8 mouse cellular contexts compared by ENCODE assay signal in the genomic region with DNA sequence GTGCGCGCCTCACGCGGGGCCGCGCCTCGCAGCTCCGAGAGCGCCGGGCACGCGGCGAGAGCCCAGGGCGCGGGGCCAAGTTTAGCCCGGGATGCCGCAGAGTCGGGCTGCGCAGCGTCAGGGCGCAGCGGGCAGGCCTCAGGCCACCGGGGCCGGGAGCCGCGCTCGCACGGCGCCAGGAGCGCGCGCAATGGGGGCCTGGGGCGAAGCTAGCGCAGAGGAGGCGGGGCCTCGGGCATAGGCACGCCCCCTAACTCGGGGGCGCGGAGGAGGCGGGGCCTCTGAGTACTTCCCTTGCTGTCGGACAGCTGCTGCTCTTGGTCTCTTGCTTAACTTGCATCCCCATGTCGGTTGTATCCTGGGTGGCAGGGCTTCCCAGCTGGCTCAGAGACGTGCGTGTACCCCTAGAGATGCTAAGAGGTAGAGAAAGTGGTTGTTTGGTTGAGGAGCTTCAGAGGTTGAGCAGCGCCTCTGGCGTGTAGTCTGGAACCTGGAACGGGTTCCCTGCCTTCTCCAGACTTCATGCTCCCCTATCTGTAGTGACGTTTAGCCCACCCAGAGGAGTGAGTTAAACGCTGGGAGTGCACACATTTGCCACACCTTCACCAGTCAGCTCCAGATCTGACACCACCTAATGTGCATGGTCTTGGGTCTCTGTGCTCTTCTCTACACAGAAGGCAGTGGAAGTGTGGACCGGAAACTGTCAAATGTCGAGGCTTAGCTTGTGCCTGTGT. TPM values are rescaled to one million over a fixed set of nuclear protein-coding genes. Genes with fewer than 3 reads are reported as not detected.
DNase-seq lines count a peak whose midpoint lies in the region; ATAC-seq and TF ChIP-seq lines count a peak whose summit lies in the region.

A gene (minus strand): TSS at position 171 of the 734 bp plus-strand sequence.

- H3K27ac ChIP-seq in cortical plate, adult 2 months (ENCODE audit: insufficient read depth, low read length): peak within 1 kb of the TSS; percentile 70
- peak within 1 kb of the TSS; percentile 91 for H3K27ac ChIP-seq in hindbrain, postnatal 0 days

- TF ChIP-seq POLR2A in cortical plate, adult 2 months (IDR thresholded peaks at IDR 0.05; ENCODE audit: extremely low read depth, insufficient read depth, low read length): peak; percentile 79; the same call in 1 of the 2 replicates

- H3K36me3 ChIP-seq in hindbrain, postnatal 0 days (ENCODE audit: insufficient read depth, low read length): no peaks in the 10 kb centered on the region

- no peaks in the 10 kb centered on the region for H3K9me3 ChIP-seq in hindbrain, postnatal 0 days (ENCODE audit: low read length)

- H3K27me3 ChIP-seq in hindbrain, postnatal 0 days (ENCODE audit: insufficient read depth, low read length): no peaks in the 10 kb centered on the region

- peak within 1 kb of the TSS; percentile 60 for H3K4me3 ChIP-seq in cortical plate, adult 2 months (ENCODE audit: insufficient read depth, low read length)
- peak within 1 kb of the TSS; percentile 69 for H3K4me3 ChIP-seq in hindbrain, postnatal 0 days (ENCODE audit: low read length)

- TF ChIP-seq CTCF in cortical plate, adult 2 months (IDR thresholded peaks at IDR 0.05; ENCODE audit: extremely low read depth, insufficient read depth, low read length): no peak
- no peak for TF ChIP-seq CTCF in hindbrain, postnatal 0 days (IDR thresholded peaks at IDR 0.05; ENCODE audit: low read depth)

- ATAC-seq in hindbrain, postnatal 0 days: peak; percentile 83

- H3K4me1 ChIP-seq in cortical plate, adult 2 months (ENCODE audit: control insufficient read depth, insufficient read depth, low read length): peaks cover 7% of the 10 kb centered on the region
- H3K4me1 ChIP-seq in hindbrain, postnatal 0 days (ENCODE audit: insufficient read depth, low read length): 0 out of 2 replicates have a peak, but pooled peaks cover 10% of the 10 kb centered on the region

- DNase-seq in ZHBTc4 (ENCODE audit: low read depth, low spot score): peak; percentile 96
- DNase-seq in gastrocnemius, adult 8-10 months (ENCODE audit: low spot score in 2 of 2): peak; percentile 89 to 92
- DNase-seq in hindbrain, postnatal 0 days (ENCODE audit: low spot score): peak; percentile 93
- peak; percentile 81 to 84 for DNase-seq in left cerebral cortex, adult 18-20 months (ENCODE audit: low spot score in 2 of 2)
- DNase-seq in lung, postnatal 4 days: peak; percentile 96 to 97
- DNase-seq in retina, postnatal 1 day: peak; percentile 95
- DNase-seq in thymus, postnatal 4 days: peak; percentile 98

- H3K9ac ChIP-seq in hindbrain, postnatal 0 days (replicated peaks; ENCODE audit: low read length): peak within 1 kb of the TSS; percentile 84

- 4% methylated on average over 43 of the region's 52 CpGs for WGBS in hindbrain, postnatal 0 days

- peak within 1 kb of the TSS; percentile 86 for H3K4me2 ChIP-seq in hindbrain, postnatal 0 days (ENCODE audit: low read depth, low read length)

RNA-seq across cellular contexts. Expression of the gene that starts here (rescaled TPM):
- 5.7 TPM in 2 replicates for polyA plus RNA-seq in cortical plate, adult 2 months (2012; rRNA removed)
- 10 to 100 TPM; 47.5 to 82.4 (median 65.4) TPM for total RNA-seq in gastrocnemius, adult 8-10 months (2022)
- 15.0 and 16.9 TPM in 2 replicates for total RNA-seq in hindbrain, postnatal 0 days (2014; rRNA removed)
- 3.0 and 3.4 TPM in 2 replicates for polyA plus RNA-seq in hindbrain, postnatal 0 days (2015; fragmentation: Nextera tagmentation; extraction: Ambion mirVana)
- 10 to 100 TPM; 11.2 to 11.5 TPM for total RNA-seq in left cerebral cortex, adult 18-20 months (2021)

Comparison
In these comparisons a context has a peak if more than half of its experiments do, and no peak if none do; other contexts are left out.
1. Peak in every context shown above with its lines: DNase-seq, ATAC-seq, H3K4me3 ChIP-seq and H3K27ac ChIP-seq.